Mouse (Mus musculus): Measurements from ENCODE around the gene Lin54. TPM values are rescaled to one million over a fixed set of nuclear protein-coding genes. Genes with fewer than 3 reads are reported as not detected.

The Lin54 gene
- polyA plus RNA-seq, 1 experiment from 2014 or later, result 14.6 TPM

DNA sequence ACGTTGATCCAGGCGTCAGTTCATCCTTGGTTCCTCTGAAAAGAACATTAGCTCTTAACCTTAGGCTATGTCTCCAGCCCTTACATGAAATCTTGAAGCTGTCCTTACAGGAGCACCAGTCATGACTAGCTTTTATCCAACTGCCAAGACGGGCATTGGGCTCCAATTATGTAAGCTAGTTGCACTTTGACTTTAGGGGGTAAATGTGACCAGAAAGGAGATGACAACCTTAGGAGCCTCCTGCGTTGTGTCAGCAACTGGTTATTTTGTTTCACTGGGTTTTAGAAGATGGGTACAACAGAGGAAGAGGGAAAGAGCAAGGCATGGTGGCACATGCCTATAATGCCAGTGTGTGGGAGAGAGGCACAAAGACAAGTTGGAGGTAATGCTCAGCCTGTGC lies 81.6 kb downstream of the Lin54 start:
- no peak overlapping the region for H3K9ac ChIP-seq
- ATAC-seq (ENCODE audit: insufficient number of reproducible peaks, low FRiP score), result no peak
- no peaks in the 10 kb centered on the region for H3K9me3 ChIP-seq (replicated peaks)
- peaks cover 55% of the 10 kb centered on the region for H3K36me3 ChIP-seq
- H3K4me2 ChIP-seq, result no peak overlapping the region
- peaks cover 22% of the 10 kb centered on the region for H3K4me1 ChIP-seq (replicated peaks)
- WGBS, result 78% methylated on average over 4 of the region's 4 CpGs
- H3K27ac ChIP-seq (ENCODE audit: poor library complexity, severe bottlenecking), result no peak overlapping the region
- H3K27me3 ChIP-seq (replicated peaks), result no peaks in the 10 kb centered on the region
- no peak overlapping the region for H3K4me3 ChIP-seq

DNA sequence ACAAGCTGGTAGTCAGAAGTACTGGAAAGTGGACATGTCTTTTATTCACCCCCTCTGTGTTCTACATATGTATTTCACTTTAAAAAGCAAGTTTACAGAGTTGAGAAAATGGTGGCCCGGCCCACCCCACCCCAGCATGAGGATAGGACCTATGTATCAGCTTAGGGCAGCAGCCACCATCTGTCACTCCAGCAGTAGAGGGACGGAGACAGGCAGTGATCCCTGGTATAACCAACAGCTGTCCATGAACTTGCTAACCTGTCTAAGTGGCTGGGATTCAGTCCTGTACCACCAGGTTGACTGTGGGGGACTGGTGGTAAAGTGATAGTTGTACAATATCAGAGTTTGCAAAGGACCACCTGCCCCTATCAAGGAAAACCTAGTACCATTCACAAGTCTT lies 82.4 kb downstream of the Lin54 start:
- Histone ChIP-seq H3K36me3 (peaks cover 47% of the 10 kb centered on the region), H3K9me3 (replicated peaks) (no peaks in the 10 kb centered on the region), H3K9ac (no peak overlapping the region), H3K4me2 (no peak overlapping the region), H3K27me3 (replicated peaks) (no peaks in the 10 kb centered on the region), H3K4me1 (replicated peaks) (peaks cover 20% of the 10 kb centered on the region), H3K27ac (ENCODE audit: poor library complexity, severe bottlenecking) (no peak overlapping the region), H3K4me3 (no peak overlapping the region)
- WGBS, result 87% methylated on average over 2 of the region's 2 CpGs
- ATAC-seq (ENCODE audit: insufficient number of reproducible peaks, low FRiP score), result no peak

DNA sequence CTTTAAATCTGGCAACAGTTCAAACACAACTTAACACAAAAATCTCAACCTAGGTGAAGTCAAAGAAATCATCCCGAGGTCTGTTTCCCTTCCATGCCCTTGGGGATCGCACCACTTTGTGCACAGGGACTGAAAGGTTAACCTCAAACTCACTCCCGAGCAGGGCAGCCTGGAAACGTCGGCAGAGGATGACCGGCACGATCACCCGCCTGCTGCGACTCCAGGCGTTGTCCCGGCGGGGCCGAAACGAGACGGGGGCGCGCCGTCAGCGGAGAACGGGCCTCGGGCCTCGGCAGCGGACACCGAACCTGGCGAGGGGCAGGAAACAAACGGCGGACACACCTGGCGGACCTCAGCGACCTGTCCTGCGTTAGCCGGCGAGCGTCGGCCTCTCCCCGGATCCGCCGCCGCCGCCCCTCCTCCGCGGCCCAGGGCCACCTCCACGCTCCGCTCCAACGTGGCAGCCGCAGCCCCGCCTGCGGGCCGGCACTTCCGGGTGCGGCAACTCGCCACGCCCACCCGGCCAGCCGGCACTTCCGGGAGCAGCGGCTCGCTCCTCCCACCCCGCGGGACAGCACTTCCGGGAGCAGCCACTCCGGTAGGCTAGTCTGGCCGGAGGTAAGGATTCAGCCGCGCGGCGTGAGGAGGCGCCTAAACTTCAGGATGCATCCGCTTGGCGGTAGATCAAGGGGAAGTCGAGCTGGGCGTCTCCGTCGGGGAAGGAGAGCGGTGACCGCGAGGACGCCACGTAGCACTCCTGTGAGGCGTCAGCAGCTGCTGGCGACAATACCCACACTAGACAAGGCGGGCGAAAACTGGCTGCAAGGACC lies 84.5 kb downstream of the Lin54 start, which contains the start of gene Sec31a:
Gene Sec31a (minus strand): TSS at position 474 of the 830 bp plus-strand sequence.
- Histone ChIP-seq H3K27me3 (replicated peaks) (no peaks in the 10 kb centered on the region), H3K36me3 (peaks cover 30% of the 10 kb centered on the region), H3K9ac (peak within 1 kb of the TSS; percentile 84), H3K4me1 (replicated peaks) (peaks cover 24% of the 10 kb centered on the region), H3K27ac (ENCODE audit: poor library complexity, severe bottlenecking) (peak within 1 kb of the TSS; percentile 93), H3K4me2 (peak within 1 kb of the TSS; percentile 79), H3K9me3 (replicated peaks) (no peaks in the 10 kb centered on the region), H3K4me3 (peak within 1 kb of the TSS; percentile 79)
- peak; percentile 98 for ATAC-seq (ENCODE audit: insufficient number of reproducible peaks, low FRiP score)
- WGBS, result under 1% methylated on average over 79 of the region's 82 CpGs

DNA sequence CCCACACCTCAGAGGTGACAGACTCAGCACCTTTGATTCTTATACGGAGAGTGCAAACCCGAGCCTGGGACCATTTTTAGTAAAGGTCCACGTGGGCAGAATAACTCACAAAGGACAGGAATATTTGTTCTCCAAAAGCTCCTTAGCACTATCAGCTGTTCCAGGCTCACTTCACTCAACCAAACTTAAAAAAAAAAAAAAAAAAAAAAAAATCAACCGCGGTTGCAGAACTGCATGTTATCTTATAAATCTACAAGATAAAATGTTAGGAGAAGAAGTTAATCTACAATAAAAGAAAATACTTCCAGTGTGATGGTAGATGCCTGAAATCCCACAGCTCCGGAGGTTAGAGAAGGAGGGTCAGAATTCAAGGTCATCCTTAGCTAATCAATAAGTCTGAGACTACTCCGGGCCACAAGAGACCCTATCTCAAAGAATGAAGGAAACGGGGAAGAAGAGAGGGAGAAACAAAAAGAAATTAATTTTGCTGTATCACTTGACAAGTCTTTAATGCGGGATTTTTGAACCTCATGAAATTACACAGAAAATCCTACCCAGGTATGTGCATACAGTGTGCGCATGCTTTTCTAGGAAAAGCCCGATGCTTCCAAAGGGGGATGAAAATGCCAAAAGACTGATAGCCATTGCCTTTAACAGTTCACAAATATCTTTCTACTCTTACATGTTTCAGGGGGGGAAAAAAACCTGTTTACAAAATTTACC lies 85.8 kb downstream of the Lin54 start:
- WGBS, result 28% methylated on average over 11 of the region's 11 CpGs
- ATAC-seq (ENCODE audit: insufficient number of reproducible peaks, low FRiP score), result no peak
- Histone ChIP-seq H3K9ac (peak overlapping the region; percentile 72), H3K4me3 (peak overlapping the region; percentile 79), H3K27me3 (replicated peaks) (no peaks in the 10 kb centered on the region), H3K9me3 (replicated peaks) (no peaks in the 10 kb centered on the region), H3K4me1 (replicated peaks) (peaks cover 24% of the 10 kb centered on the region), H3K36me3 (peaks cover 18% of the 10 kb centered on the region), H3K27ac (ENCODE audit: poor library complexity, severe bottlenecking) (0 out of 2 replicates have a peak overlapping the region, but pooled peaks have one; percentile 43), H3K4me2 (peak overlapping the region; percentile 79)

DNA sequence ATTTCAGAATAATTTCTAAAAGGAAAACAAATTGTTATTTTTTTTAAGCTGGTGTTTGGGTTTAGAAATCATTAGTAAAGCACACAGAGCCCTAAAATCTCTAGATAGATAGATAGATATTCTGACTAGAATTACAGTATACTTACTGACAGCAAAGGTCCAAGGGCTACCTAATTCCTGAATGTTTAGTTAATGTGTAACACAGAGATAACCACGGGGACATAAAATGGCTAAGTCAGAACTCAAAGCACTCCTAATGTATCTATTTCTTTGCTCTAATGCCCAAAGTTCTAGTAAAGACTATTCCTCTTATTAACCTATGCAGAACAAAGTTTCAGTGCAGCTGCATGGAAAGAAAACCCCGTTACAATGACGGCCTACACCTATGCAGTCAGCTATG lies 87.6 kb downstream of the Lin54 start:
- Histone ChIP-seq H3K27me3 (replicated peaks) (no peaks in the 10 kb centered on the region), H3K36me3 (peaks cover 11% of the 10 kb centered on the region), H3K4me3 (no peak overlapping the region), H3K27ac (ENCODE audit: poor library complexity, severe bottlenecking) (no peak overlapping the region), H3K4me2 (no peak overlapping the region), H3K4me1 (replicated peaks) (peaks cover 24% of the 10 kb centered on the region), H3K9me3 (replicated peaks) (no peaks in the 10 kb centered on the region), H3K9ac (no peak overlapping the region)
- no peak for ATAC-seq (ENCODE audit: insufficient number of reproducible peaks, low FRiP score)
- 72% methylated on average over 3 of the region's 3 CpGs for WGBS

DNA sequence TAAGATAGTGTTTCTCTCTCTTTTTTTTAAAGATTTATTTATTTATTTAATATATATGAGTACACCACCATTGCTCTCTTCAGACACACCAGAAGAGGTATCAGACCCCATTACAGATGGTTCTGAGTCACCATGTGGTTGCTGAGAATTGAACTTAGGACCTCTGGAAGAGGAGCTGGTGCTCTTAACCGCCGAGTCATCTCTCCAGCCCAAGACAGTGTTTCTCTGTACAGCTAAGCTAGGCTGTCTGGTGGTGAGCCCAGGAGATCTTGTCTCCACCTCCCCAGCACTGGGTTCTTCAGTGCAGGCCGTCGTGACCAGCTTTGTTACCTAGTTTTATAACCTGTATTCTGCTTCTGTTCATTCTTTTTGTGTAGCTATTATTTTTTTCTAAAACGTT lies 90.2 kb downstream of the Lin54 start:
- no peak for ATAC-seq (ENCODE audit: insufficient number of reproducible peaks, low FRiP score)
- Histone ChIP-seq H3K4me1 (replicated peaks) (peaks cover 20% of the 10 kb centered on the region), H3K27ac (ENCODE audit: poor library complexity, severe bottlenecking) (no peak overlapping the region), H3K9ac (no peak overlapping the region), H3K27me3 (replicated peaks) (no peaks in the 10 kb centered on the region), H3K4me2 (no peak overlapping the region), H3K4me3 (no peak overlapping the region), H3K9me3 (replicated peaks) (no peaks in the 10 kb centered on the region), H3K36me3 (peaks cover 29% of the 10 kb centered on the region)
- WGBS, result 81% methylated on average over 5 of the region's 5 CpGs

DNA sequence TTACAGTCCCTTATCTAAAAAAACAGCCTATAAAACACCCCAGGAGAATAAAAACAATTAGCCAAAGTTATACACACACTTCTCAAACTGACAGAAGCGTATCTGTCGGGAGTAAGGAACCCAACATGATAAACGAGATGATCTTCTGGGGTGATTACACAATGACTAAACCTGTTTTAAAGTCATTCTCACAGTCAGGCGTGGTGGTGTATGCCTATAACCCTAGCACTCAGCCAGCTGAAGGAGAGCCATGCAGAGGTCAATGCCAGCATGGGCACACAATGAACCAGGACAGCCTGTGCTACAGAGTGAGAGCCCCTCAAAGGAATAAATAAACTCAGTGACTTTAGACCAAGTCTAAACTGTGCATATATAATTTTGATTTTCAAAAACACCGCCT lies 92.0 kb downstream of the Lin54 start:
- no peaks in the 10 kb centered on the region for H3K9me3 ChIP-seq (replicated peaks)
- no peak overlapping the region for H3K9ac ChIP-seq
- peaks cover 13% of the 10 kb centered on the region for H3K4me1 ChIP-seq (replicated peaks)
- no peak overlapping the region for H3K4me3 ChIP-seq
- H3K4me2 ChIP-seq, result no peak overlapping the region
- no peak overlapping the region for H3K27ac ChIP-seq (ENCODE audit: poor library complexity, severe bottlenecking)
- H3K36me3 ChIP-seq, result peaks cover 43% of the 10 kb centered on the region
- WGBS, result 84% methylated on average over 5 of the region's 5 CpGs
- no peak for ATAC-seq (ENCODE audit: insufficient number of reproducible peaks, low FRiP score)
- no peaks in the 10 kb centered on the region for H3K27me3 ChIP-seq (replicated peaks)

DNA sequence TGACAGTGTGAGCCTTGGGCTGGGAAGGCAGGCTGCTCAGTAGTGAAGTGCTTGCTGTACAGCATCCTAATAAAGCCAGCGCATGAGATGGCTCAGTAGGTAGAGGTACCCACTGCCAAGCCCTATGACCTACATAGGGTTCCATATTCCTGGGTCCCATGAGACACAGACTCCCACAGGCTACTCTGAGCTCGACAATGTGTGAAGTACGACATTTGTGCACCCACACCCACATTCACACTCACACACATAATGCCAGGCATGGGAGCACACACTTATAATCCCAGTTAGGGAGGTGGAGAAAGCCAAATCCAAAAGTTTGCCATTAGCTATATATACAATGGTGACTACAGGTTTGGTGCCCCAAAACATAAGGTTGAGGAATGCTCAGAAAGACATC lies 103.7 kb downstream of the Lin54 start:
- Histone ChIP-seq H3K36me3 (peaks cover 91% of the 10 kb centered on the region), H3K4me3 (no peak overlapping the region), H3K4me1 (replicated peaks) (no peaks in the 10 kb centered on the region), H3K27ac (ENCODE audit: poor library complexity, severe bottlenecking) (no peak overlapping the region), H3K27me3 (replicated peaks) (no peaks in the 10 kb centered on the region), H3K9ac (no peak overlapping the region), H3K9me3 (replicated peaks) (no peaks in the 10 kb centered on the region), H3K4me2 (no peak overlapping the region)
- no peak for ATAC-seq (ENCODE audit: insufficient number of reproducible peaks, low FRiP score)
- WGBS, result 93% methylated on average over 3 of the region's 3 CpGs

DNA sequence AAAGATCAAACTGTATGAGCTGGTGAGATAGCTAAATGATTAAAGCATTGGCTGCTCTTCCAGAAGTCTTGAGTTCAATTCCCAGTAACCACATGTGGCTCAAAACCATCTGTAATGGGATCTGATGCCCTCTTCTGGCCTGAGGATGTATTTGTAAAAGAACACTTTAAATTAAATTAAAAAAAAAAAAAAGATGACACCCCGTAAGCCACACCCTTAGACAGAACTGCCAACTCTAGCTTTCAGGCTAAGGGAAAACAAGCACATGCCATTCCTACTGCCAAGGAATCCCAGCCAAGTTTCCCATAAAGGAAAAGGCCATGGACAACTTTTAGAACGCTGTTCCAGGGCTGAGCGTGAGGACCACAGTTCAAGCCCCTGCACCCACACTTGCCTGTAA lies 106.8 kb downstream of the Lin54 start:
- H3K36me3 ChIP-seq, result peaks cover 96% of the 10 kb centered on the region
- 90% methylated on average over 3 of the region's 3 CpGs for WGBS
- no peak overlapping the region for H3K27ac ChIP-seq (ENCODE audit: poor library complexity, severe bottlenecking)
- H3K27me3 ChIP-seq (replicated peaks), result no peaks in the 10 kb centered on the region
- H3K4me1 ChIP-seq (replicated peaks), result no peaks in the 10 kb centered on the region
- no peak overlapping the region for H3K4me3 ChIP-seq
- H3K9ac ChIP-seq, result no peak overlapping the region
- no peaks in the 10 kb centered on the region for H3K9me3 ChIP-seq (replicated peaks)
- H3K4me2 ChIP-seq, result no peak overlapping the region
- no peak for ATAC-seq (ENCODE audit: insufficient number of reproducible peaks, low FRiP score)

DNA sequence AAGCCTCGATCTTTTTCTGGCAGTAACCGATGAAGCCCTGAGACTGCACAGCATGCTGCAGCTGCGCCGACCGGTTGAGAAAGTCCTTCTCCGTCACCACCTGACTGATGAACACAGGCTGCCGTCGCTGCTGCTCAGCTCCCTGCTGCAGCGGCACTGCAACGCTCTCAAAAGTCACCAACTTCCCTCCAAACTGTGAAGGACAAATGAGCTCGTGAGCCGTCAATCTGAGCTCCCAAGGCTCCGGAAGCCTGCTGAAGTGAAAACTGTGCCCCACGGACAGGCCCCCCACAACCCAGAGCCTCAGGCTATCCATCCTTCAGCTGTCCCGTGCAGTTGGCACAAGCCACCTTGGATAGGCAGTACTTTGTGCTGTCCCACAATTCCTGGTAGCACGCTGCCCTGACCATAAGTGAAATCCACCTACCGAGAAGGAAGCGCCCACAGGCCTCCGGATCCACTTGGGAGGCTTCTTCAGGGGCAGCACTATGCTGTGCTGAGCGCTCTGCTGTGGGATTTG lies 107.9 kb downstream of the Lin54 start:
- Histone ChIP-seq H3K4me3 (no peak overlapping the region), H3K4me2 (no peak overlapping the region), H3K27ac (ENCODE audit: poor library complexity, severe bottlenecking) (no peak overlapping the region), H3K9me3 (replicated peaks) (no peaks in the 10 kb centered on the region), H3K4me1 (replicated peaks) (no peaks in the 10 kb centered on the region), H3K9ac (no peak overlapping the region), H3K27me3 (replicated peaks) (no peaks in the 10 kb centered on the region), H3K36me3 (peaks cover 92% of the 10 kb centered on the region)
- no peak for ATAC-seq (ENCODE audit: insufficient number of reproducible peaks, low FRiP score)
- WGBS, result 87% methylated on average over 20 of the region's 20 CpGs
